Mouse (Mus musculus) adrenal gland, adult 18-20 months (tissue): ENCODE measurements at regions not wholly inside any gene's neighbourhood (a gene's known extent, or its start where the extent isn't known, plus 50 kb on each side); places are given as distances from the start of the nearest gene placed in this dataset.

Source experiments
- DNase-seq, 2 experiments: peaks; one replicate each; pipeline ENCODE4 v3.0.0; 2021 to 2022; ENCODE audit warnings: low spot score in 2 of 2

GRCm38 (mm10) chr17:85845059-85845458 is 157.0 kb upstream of the Six2 start:
- no peak for DNase-seq

GRCm38 (mm10) chr17:85844486-85844885 is 156.4 kb upstream of the Six2 start:
- DNase-seq: no peak

GRCm38 (mm10) chr17:85823036-85823435 is 135.0 kb upstream of the Six2 start:
- DNase-seq: no peak

GRCm38 (mm10) chr17:85821861-85822260 is 133.8 kb upstream of the Six2 start:
- DNase-seq: no peak

GRCm38 (mm10) chr17:85818098-85818855 is 130.2 kb upstream of the Six2 start:
- DNase-seq: no peak

- DNase-seq: no peak
Observed at GRCm38 (mm10) chr17:85816521-85816920, 128.4 kb upstream of the Six2 start.

GRCm38 (mm10) chr17:85816056-85816455 is 128.0 kb upstream of the Six2 start:
- DNase-seq: no peak

- no peak for DNase-seq
Observed at GRCm38 (mm10) chr17:85808580-85808979, 120.5 kb upstream of the Six2 start.

- DNase-seq: no peak
Observed at GRCm38 (mm10) chr17:85805726-85806359, 117.8 kb upstream of the Six2 start.

GRCm38 (mm10) chr17:85804631-85805030 is 116.6 kb upstream of the Six2 start:
- no peak for DNase-seq

- DNase-seq: no peak
Observed at GRCm38 (mm10) chr17:85801734-85802133, 113.7 kb upstream of the Six2 start.

GRCm38 (mm10) chr17:85801079-85801605 is 113.1 kb upstream of the Six2 start:
- no peak for DNase-seq

- peak; percentile 10 to 22 for DNase-seq
Observed at GRCm38 (mm10) chr17:85800357-85801078, 112.4 kb upstream of the Six2 start.

GRCm38 (mm10) chr17:85799865-85800356 is 111.8 kb upstream of the Six2 start:
- peak; percentile 26 to 31 for DNase-seq

GRCm38 (mm10) chr17:85799081-85799864 is 111.2 kb upstream of the Six2 start:
- DNase-seq: peak in 1 of 2 experiments; percentile 3

- no peak for DNase-seq
Observed at GRCm38 (mm10) chr17:85797755-85798154, 109.7 kb upstream of the Six2 start.

- no peak for DNase-seq
Observed at GRCm38 (mm10) chr17:85795820-85796219, 107.7 kb upstream of the Six2 start.

GRCm38 (mm10) chr17:85785625-85786294 is 97.7 kb upstream of the Six2 start:
- no peak for DNase-seq

- no peak for DNase-seq
Observed at GRCm38 (mm10) chr17:85780477-85780876, 92.4 kb upstream of the Six2 start.

GRCm38 (mm10) chr17:85776876-85777275 is 88.8 kb upstream of the Six2 start:
- DNase-seq: no peak
